Mouse (Mus musculus) CH12F3 (cell line): ENCODE measurements around the gene Dnah6.

Source experiments
- in situ Hi-C: fragments of 300-500 bp; cut with MboI; formaldehyde crosslinking; loops from 2 replicates; pipeline ENCODE4 v1.14.3; 2020; ENCODE audit warnings: low sequenced_read_pairs

Gene Dnah6

DNA sequence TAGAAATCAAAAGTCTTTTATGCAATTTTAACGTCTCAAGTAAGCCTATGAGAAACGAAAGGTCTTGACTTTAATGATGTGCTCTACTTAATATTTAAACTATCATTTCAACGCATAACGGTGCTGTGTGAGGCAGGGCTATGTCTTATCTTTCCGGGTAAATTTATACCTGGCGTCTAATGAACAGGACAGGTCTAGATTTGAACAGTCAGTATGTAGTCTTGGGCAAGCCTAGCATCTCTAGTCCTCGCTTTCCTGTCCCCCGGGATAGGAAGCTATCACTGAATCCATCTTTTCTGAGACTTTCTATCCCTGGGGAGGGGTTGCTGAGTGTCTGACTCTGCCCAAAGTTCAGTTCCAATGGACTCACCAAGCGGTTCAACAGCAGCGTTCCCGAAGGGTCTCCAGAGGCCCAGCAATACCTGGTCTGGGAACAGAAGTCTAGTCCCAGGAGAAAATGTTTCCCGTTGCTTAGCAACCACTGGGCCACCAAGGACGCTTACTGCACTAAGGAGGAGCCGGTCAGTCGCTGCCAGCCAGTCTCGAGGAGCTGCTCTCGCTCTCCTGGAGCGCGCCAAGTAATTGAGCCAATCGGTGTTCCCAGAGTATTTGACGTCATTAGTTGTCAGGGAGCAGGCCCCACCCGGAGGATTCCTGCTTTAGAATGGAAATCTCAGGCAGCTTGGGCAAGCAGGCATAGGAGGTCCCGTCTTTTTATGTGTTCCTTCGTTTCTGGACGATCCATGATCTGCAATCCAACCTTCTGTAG, at the start of gene Dnah6:
Gene Dnah6 (minus strand): TSS at position 463 of the 769 bp plus-strand sequence.
- in situ Hi-C loops = loop anchor here (10.0 kb wide), 2 partner anchors 197 to 277 kb away; no protein-coding TSS in a partner anchor

DNA sequence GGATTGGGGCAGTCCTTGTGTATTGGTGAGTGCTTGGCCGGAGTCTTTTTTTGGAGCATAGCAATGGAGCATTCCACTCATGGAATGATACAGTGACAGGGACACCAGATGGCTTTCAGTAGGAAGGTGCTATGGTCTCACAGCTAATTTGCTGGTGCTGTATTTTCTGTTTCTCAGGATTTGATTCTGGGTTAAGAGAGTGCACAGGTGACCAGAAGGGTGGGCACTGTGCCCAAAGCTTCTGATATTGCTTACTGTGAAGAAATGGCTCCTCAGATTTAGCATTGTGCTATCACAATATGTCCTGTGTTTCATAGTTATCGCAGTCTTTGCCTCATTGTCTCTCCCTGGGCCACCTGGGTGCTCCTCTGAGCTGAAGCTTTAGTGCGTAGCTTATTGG, 47.9 kb upstream of the Dnah6 start:
- in situ Hi-C loops = no loop called here

DNA sequence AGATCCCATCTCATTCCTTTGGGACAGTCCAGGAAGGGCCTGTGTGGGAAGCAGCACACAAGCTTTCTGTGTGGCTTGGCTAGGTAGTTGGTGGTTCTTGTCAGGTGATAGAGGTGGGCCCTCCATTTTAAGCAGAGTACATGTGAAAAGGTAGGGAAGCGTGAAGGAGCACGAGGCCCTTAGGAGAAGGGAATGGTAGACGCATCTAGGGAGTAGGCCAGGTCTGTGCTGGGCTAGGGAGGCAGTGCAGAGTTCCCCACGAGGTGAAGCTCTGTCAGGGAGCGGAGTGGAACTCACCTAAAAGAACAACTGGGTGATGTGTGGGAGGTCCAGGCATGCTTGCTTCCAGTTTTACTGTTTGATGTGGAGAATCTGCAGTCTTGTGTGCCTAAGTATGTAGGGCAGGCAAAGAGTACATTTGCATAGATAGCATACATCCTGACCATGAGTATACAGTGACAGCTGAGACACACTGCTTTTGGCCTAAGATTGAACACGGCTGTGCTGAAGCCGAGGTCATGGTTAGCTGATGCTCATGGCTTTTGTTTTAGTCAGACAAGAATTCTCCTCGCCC, 46.4 kb upstream of the Dnah6 start:
- in situ Hi-C loops = no loop called here

DNA sequence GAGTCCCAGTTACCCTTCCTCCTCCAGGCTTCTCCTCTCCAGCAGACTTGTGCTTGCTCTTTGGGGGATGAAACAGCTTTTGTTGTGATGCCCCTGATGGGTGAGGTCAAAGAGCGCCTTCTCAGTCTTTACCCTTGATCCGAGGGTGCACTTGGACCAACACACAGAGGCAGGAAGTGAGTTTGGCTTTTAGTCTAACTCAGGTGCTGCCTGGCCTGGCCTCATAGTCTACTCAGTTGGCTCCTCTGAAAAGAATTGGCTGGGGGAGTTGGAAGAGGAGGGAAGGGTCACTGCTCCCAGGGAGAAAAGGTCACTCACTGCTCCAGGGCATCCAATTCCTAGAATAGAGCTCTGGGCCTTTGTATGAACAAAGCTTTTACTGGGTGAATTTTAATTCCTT, 43.4 kb upstream of the Dnah6 start:
- in situ Hi-C loops = no loop called here

DNA sequence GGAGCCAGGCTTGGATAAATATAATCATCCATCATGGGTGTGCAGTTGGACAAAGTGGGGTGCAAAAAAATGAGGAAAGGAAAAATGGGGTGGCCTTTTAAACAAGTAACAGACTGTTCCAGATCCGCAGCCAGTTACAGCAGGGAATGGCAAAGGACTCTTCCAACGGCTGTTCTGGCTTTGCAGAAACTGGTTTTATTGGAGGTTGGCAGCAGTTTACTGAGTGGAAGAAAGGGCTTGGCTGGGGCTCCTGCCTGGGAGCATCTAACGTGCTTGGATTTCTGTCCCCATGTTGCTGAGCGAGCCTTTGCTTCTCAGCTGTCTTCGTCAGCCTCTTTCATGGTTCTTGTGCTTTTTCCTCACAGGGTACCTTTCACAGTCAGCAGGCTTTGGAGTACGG, 38.7 kb upstream of the Dnah6 start:
- in situ Hi-C loops = no loop called here

DNA sequence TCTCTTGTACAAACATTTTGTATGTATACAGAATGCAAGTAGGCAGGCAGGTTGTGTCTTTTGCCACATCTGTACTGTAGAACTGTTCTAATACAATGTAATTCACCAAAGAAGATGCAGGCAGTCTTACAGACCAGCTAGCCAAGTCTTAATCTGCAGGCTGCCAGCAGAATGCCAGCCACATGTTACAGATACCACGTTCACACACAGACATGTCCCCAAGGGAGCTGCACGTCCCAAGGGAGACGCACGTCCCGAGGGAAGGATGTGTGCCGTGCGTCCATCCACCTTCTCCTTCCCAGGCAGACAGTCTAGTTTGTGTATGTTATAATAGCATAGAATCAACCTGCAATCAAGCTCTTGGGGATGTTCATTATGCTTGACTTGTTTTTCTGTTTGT, 35.6 kb upstream of the Dnah6 start:
- in situ Hi-C loops = no loop called here

DNA sequence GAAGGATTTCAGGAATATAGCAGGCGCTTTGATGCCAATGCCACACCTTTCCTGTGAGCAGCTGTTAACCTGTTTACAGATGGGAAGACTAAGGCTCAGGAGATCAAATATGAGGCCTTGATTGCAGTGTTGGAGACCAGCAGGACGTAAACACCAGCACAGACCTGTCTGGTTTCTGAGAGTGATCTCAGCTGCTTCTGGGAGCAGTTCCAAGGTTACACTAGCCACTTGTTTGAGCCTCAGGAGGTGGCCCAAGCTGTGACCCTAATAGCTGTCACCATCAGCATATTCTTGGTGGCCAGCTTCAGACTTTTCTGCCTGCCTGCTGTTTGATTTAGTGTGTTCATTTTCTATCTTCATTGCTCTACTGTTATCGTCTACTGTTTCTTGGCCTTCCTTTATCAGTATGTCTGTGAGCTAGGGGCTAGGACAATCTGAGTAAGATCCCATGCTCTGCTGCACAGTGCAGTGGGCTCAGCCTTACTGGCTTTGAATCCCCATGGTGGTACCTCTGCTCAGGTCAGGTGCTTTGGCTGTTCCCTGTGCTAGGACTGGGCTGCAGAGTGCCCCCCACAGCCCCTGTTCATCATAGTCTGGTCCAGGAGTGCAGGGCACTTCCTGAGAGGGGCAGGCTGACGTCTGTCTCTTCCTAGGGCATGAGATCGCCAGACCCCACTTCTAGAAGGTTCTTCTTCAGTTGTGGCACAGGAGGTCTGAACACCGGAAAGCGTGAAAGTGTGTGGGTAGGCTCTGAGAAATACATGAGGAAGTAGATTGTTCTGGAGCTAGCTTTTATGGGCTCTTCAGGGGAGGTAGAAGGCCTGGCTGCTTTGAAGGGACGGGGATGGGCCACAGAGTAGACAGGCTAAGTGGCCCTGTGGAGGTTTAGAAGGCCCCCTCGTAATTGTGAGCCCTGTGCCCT, 33.1 kb upstream of the Dnah6 start:
- in situ Hi-C loops = no loop called here

DNA sequence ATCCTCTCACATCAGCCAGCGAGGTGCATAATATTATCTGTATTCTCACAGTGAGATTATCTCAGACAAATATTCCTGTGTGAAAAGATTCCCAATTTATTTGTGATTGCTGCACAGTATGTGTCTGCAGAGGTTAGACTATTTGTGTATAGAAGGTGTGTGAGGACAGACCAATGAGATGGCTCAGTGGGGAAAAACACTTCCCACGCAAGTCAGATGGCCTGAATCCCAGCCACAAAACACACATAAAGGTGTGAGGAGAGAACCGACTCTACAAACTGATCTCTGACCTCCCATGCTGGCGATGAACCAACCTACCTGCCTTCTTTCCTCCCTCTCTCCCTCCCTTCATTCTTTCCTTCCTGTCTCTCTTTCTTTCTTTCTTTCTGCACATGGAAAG, 32.1 kb upstream of the Dnah6 start:
- in situ Hi-C loops = no loop called here

DNA sequence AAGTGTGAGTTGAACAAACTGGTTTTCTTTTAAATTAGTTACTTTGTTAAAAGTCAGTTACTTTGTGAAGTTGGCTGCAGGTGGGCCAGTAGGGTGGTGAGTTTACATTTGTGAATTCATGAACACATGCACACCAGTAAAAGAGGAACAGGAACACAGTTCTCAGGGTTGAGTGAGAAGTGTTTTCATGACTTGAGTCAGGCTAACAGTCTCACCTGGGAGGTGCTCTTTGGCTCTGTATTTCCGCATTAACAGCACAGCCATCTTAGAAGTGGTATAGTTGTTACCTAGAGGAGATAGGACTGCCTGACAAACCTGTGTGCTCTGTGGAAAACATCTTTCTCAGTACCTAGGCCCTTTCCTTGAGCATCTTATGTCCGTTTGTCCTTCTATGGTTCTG, 31.6 kb upstream of the Dnah6 start:
- in situ Hi-C loops = no loop called here

DNA sequence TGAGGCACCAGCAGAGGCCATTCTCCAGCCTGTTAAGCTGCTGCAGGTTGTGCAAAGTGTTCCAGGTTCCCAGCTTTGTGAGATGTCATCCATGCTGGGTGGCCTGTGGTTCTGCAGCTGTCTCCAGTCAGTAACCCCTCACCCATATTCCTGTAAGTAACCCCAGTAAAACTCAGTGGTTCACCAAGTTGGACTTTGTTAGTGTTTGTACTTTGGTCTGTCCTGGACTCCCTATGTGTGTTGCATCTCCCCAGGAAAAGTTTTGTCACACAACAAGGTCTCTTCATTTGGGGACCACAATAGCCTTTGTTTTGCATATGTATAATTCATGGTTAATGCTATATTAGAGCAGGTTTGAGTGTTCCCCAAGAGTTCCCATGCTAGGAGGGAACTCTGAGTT, 30.9 kb upstream of the Dnah6 start:
- in situ Hi-C loops = no loop called here

DNA sequence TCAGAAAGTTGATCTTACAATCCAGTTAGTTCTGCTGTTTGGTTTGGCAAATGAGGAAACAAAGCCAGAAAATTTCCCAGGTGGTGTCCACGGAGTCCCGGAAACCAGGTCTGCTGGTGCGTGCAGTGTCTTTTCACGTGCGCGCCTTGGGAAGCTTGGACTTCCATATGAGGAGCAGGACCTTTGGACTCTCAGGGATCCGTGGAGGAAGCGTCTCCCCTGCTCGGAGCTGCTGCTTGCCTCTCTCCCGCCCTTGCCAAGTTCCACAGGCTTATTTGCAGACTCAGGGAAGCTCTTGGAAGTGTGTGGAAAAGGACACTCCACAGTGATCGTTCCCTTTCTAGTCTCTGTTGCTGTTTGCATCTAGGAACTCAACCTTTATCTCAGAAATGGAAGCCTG, 29.9 kb upstream of the Dnah6 start:
- in situ Hi-C loops = no loop called here

DNA sequence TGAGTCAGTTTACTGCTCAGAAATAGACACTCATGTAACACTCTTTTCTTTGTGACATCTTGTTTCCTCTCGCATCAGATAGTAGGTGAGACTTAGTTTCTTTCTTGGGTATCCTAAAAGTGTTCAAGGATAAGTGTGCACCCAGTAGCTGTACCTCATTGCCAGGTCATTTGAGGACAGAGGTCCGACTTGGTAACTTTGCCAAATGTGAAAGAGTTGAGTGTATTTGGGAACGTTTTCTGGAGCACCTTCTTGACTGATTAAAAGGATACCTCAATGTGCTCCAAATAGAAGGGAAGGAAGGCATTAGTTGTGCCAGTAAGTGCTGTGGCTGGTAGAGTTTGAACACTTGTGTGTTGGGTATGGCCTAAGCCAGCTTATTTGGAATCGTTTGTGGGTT, 28.4 kb upstream of the Dnah6 start:
- in situ Hi-C loops = no loop called here

DNA sequence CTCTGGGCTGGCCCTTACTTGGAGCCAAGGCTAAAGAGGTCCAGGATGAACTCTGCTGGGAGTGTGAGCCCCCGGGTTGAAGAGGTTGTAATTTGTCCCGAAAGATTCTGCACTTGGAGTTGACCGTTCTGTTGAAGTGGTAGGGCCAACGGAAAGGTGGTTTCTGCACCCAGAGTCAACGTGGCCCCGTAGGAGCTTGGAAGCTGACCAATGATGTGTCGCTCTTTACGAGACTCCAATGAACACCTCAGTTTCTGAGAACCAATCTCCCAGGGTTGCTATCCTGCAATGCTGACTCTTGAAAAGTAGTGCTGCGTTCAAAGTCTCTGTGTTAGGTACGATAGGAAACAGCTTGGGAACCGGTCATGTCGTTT, 27.6 kb upstream of the Dnah6 start:
- in situ Hi-C loops = no loop called here

DNA sequence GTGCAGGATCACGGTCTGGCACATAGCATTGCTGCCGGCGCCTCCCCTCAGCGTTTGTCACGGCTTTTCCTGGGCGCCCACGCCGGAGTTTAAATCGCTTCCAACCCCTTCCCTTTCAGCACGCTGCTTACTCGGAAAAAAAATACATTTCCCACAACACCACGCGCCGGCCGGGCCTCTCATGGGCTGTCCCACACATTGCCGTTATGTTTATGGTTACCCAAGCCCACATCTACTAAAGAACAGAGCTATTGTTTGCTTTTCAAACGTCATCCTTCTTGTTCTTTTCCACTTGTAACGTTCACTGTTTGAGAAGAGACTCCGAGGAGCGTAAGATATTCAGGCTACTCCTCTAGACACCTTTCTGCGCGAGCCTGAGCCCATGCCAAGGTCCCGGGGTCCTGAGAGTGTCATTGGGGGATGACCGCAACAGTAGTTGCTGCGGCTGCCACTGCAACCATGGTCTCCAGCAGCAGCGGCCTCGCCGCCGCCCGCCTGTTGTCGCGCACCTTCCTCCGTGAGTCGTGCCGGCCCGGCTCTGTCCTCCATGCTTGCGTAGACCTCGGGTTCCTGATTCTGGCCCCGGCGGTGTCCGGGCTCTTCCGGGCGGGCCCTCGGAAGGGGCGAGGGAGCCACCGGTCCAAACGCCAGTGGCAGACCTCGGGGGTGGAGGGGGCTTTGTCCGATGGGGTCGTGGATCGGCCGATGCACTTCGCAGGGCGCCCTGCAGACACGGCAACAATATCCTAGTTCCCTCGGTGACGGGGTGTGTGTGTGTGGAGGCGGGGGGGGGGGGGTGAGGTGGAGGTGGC, 27.0 kb upstream of the Dnah6 start, which contains the start of gene Suclg1:
Gene Suclg1 (plus strand): TSS at position 146 of the 812 bp plus-strand sequence.
- in situ Hi-C loops = no loop called here

DNA sequence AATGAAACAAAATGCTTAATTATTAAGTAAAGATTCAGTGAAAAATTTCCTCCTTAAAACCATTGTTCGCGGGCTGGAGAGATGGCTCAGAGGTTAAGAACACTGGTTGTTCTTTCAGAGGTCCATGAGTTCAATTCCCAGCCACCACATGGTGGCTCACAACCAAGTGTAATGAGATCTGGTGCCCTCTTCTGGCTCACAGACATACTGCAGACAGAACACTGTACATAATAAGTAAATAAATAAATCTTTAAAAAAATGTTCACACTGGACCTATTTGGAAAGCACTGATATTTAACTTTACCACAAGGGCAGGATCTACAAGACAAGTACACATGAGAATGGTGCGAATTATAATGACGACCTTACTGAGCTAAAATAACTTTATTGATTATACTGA, 26.0 kb upstream of the Dnah6 start:
- in situ Hi-C loops = no loop called here

DNA sequence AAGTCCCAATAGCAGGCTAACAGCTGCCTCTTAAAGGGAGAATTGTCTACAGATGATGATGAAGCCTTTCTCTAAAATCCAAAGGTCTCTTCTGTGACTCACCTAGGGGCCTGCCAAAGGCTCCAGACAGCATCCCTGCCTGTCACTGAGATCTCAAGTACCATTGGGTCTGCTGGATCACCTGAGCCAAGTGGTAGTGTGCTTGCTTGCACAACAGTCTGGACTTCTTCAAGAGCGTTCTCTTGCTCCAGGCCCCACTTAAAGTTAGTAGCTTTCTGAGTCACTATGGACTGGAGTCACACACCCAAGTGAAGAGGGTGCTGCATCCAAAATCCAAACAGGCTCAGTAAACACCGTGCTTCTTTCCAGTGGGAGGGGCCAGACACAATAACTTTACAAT, 25.4 kb upstream of the Dnah6 start:
- in situ Hi-C loops = no loop called here

DNA sequence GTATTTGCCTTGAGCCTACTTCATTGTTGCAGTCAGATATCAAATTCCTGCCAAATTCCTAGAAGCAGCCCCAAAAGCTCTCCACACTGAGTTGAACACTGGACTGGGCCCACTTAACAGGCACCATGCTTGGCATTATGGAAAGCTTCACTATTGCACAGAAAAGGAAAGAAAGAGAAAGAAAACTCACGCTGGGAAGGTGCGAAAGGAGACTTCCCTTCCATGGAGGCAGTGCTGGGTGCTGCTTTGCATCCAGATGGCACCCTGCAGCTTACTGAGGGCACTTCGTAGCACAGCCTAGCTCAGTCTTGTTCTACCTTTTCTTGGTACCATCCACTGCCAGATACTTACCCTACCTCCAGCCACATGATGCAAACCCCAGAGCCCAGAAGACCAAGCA, 14.2 kb upstream of the Dnah6 start:
- in situ Hi-C loops = no loop called here

DNA sequence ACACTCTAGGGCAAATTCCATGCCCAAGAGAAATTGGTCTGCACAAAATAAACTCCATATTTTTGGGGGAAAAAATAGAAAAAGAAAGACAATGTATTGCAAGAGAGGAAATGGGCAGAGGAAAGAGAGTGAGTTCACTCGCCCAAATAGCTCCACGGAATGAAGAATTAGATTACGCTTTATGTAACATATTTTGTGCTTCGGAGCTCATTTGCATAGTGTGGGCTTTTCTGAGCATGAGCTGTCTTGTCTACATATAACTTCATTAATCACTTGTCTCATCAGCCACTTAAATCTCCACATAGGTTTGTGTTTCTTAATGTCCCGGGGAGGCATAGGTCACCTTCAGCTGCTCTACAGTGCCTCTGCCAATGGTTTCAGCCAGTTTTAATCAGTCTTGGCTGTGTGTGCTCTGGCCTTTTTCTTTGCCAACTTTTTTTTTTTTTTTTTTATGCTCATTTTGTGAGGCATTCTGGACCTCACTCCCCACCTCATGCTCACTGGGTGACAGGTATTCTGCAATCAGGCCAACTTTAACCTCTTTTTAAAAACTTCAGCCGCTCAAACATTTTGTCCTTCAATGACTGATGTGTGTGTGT, 12.9 kb upstream of the Dnah6 start:
- in situ Hi-C loops = no loop called here

DNA sequence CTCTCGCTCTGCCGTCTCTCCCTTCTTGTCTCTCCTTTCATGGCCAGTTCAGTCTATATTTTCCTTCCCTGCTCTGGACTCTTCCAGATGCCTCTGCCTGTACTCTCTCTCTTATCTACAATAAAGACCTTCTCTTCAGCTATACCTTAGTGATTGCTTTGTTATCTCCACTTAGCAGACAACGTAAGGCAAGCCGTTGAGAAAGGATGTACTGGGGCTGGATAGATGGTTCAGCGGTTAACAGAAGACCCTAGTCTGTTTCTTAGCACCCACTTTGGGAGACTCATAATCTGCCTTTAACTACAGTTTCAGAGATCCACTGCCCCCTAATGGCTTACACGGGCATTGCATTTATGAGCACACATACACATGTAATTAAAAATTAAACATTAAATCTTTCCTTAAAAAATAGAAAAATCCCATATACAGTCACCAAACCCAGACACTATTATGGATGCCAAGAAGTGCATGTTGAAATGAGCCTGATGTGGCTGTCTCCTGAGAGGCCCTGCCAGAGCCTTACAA, 11.8 kb upstream of the Dnah6 start:
- in situ Hi-C loops = no loop called here

DNA sequence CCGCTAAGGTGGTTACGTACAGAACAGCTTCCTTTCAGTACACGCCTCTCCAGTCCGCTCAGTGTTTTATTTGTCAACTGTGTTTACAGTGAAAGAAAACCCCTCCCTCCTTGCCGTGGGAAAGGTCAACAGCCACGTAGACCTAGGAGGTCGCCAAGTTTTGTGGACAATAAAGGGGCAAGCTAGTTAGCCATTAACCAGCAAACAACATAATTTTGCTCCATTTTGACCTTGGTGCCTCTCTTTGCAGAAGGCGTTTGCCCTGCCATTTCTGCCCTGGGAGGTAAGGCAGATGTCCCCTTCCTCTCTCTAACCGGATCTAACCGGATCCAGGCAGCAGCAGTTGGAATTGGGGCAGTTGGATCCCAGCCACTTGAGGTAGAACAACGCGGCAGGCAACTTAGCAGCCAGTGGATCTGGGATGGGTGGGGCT, 10.7 kb upstream of the Dnah6 start:
- in situ Hi-C loops = no loop called here
